Mouse (Mus musculus): ENCODE results near the gene Syne3.

DNA sequence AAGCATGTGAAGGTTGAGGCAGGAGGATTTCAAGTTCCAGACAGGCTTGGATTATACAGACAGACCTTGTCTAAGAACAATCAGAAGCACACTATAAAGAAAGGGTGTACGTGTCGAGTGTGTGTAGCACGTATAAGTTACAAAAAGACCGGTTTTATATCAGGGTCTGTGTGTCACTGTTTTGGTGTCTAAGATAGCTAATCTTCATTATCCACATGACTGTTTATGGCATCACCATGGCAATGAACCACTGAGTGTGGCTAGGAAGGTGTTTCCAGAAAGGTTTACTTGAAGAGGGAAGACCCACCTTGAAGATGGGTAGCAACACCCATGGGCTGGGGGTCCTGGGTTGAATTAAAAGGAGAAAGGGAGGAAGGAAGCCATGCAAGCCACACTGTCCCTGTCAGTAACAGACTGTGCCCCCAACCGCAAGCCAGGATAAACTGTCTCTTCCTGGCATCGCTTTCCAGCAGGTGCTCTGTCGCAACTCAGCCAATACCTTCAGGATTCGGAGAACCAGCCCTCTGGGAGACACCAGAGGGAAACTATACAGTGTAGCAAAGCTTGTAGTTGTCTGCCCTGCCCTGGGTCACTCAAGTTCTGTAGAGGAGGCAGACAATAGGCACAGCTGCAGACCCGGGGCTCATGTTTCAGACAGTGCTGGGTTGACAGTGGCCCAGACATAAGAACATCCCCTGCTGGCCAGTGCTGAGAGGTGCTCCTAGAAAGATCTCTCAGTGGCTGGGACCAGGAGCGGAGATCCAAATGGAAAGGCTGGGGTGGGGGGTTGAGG lies 7.1 kb downstream of the Syne3 start:
- no peak for TF ChIP-seq POLR2A (IDR thresholded peaks at IDR 0.05; ENCODE audit: insufficient read length, low read depth)
- TF ChIP-seq POLR2AphosphoS2 (IDR thresholded peaks at IDR 0.05; ENCODE audit: insufficient read length, low read depth), result no peak
